Mouse (Mus musculus): ENCODE measurements around the gene Fermt3. TPM values are rescaled to one million over a fixed set of nuclear protein-coding genes. Genes with fewer than 3 reads are reported as not detected.
"Not testable (repeated sequence)": the region's sequence is repeated elsewhere in the genome, so short reads cannot be mapped to it uniquely, and the experiment has no call there.

The Fermt3 gene
- total and polyA plus RNA-seq, 2 experiments from 2014 or later: 4.0 to 7.5 TPM

- peak within 1 kb of the TSS; percentile 49 for H3K27ac ChIP-seq
- WGBS: 1% methylated on average over 37 of the region's 37 CpGs
- ATAC-seq (peak; percentile 95), DNase-seq (ENCODE audit: low spot score) (peak; percentile 97)
- H3K36me3 ChIP-seq (ENCODE audit: insufficient read depth, low read length): no peaks in the 10 kb centered on the region
- peak within 1 kb of the TSS; percentile 78 for H3K4me2 ChIP-seq (ENCODE audit: low read depth, low read length)
- no peaks in the 10 kb centered on the region for H3K9me3 ChIP-seq (ENCODE audit: low read length)
- H3K9ac ChIP-seq (replicated peaks; ENCODE audit: low read length): peak within 1 kb of the TSS; percentile 56
- TF ChIP-seq CTCF (IDR thresholded peaks at IDR 0.05; ENCODE audit: low read depth): peak; percentile 28; the same call in 1 of the 2 replicates
- H3K27me3 ChIP-seq (ENCODE audit: insufficient read depth, low read length): no peaks in the 10 kb centered on the region
- peak within 1 kb of the TSS; percentile 54 for H3K4me3 ChIP-seq (ENCODE audit: low read length)
- H3K4me1 ChIP-seq (ENCODE audit: insufficient read depth, low read length): peaks cover 18% of the 10 kb centered on the region
Measured at GRCm38 (mm10) chr19:6992011-6992858, 27.0 kb downstream of the Fermt3 start, which contains the start of gene Dnajc4. TSS of gene Dnajc4 (minus strand) at chr19:6992572.

DNA sequence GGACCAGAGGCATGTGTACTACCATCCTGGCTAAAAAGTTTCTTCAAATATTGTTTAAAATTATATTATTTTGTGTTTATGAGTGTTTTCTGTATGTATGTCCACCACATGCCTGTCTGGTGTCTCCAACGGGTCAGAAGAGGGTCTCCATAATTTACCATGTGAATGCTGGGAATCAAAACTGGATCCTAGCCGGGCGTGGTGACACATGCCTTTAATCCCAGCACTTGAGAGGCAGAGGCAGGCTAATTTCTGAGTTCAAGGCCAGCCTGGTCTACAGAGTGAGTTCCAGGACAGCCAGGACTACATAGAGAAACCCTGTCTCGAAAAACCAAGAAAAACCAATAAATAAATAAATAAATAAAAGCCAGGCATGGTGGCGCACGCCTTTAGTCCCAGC lies 28.1 kb downstream of the Fermt3 start:
- not testable (repeated sequence) for H3K27me3 ChIP-seq (ENCODE audit: insufficient read depth, low read length); ATAC-seq; DNase-seq (ENCODE audit: low spot score); H3K4me3 ChIP-seq (ENCODE audit: low read length); H3K9ac ChIP-seq (replicated peaks; ENCODE audit: low read length); H3K36me3 ChIP-seq (ENCODE audit: insufficient read depth, low read length); H3K4me2 ChIP-seq (ENCODE audit: low read depth, low read length); H3K27ac ChIP-seq; H3K9me3 ChIP-seq (ENCODE audit: low read length)
- H3K4me1 ChIP-seq (ENCODE audit: insufficient read depth, low read length): peaks cover 11% of the 10 kb centered on the region; the same call in 1 of the 2 replicates
- 92% methylated on average over 6 of the region's 6 CpGs for WGBS

GRCm38 (mm10) chr19:6990712-6991111 lies 28.6 kb downstream of the Fermt3 start:
- Histone ChIP-seq H3K36me3 (ENCODE audit: insufficient read depth, low read length) (no peaks in the 10 kb centered on the region), H3K9ac (replicated peaks; ENCODE audit: low read length) (no peak overlapping the region), H3K4me1 (ENCODE audit: insufficient read depth, low read length) (peaks cover 11% of the 10 kb centered on the region; the same call in 1 of the 2 replicates), H3K4me3 (ENCODE audit: low read length) (no peak overlapping the region), H3K27me3 (ENCODE audit: insufficient read depth, low read length) (no peaks in the 10 kb centered on the region), H3K9me3 (ENCODE audit: low read length) (no peaks in the 10 kb centered on the region), H3K27ac (no peak overlapping the region), H3K4me2 (ENCODE audit: low read depth, low read length) (no peak overlapping the region)
- 88% methylated on average over 6 of the region's 6 CpGs for WGBS
- DNase-seq (ENCODE audit: low spot score) (no peak), ATAC-seq (no peak)
- TF ChIP-seq CTCF (IDR thresholded peaks at IDR 0.05; ENCODE audit: low read depth): no peak

GRCm38 (mm10) chr19:6989251-6989650 lies 30.0 kb downstream of the Fermt3 start:
- peaks cover 8% of the 10 kb centered on the region; the same call in 1 of the 2 replicates for H3K36me3 ChIP-seq (ENCODE audit: insufficient read depth, low read length)
- no peak for TF ChIP-seq CTCF (IDR thresholded peaks at IDR 0.05; ENCODE audit: low read depth)
- no peak overlapping the region for H3K4me3 ChIP-seq (ENCODE audit: low read length)
- ATAC-seq: no peak
- no peak overlapping the region for H3K4me2 ChIP-seq (ENCODE audit: low read depth, low read length)
- no peak for DNase-seq (ENCODE audit: low spot score)
- no peak overlapping the region for H3K27ac ChIP-seq
- no peak overlapping the region for H3K9ac ChIP-seq (replicated peaks; ENCODE audit: low read length)
- no peaks in the 10 kb centered on the region for H3K4me1 ChIP-seq (ENCODE audit: insufficient read depth, low read length)
- WGBS: 87% methylated on average over 8 of the region's 8 CpGs
- H3K27me3 ChIP-seq (ENCODE audit: insufficient read depth, low read length): no peaks in the 10 kb centered on the region
- H3K9me3 ChIP-seq (ENCODE audit: low read length): no peaks in the 10 kb centered on the region

- Histone ChIP-seq H3K4me2 (ENCODE audit: low read depth, low read length) (peak overlapping the region; percentile 79), H3K4me1 (ENCODE audit: insufficient read depth, low read length) (no peaks in the 10 kb centered on the region), H3K9ac (replicated peaks; ENCODE audit: low read length) (peak overlapping the region; percentile 78), H3K27ac (peak overlapping the region; percentile 75), H3K4me3 (ENCODE audit: low read length) (peak overlapping the region; percentile 58), H3K27me3 (ENCODE audit: insufficient read depth, low read length) (no peaks in the 10 kb centered on the region), H3K9me3 (ENCODE audit: low read length) (no peaks in the 10 kb centered on the region), H3K36me3 (ENCODE audit: insufficient read depth, low read length) (peaks cover 13% of the 10 kb centered on the region; the same call in 1 of the 2 replicates)
- ATAC-seq (peak; percentile 1; the same call in 1 of the 2 replicates), DNase-seq (ENCODE audit: low spot score) (no peak)
- under 1% methylated on average over 8 of the region's 8 CpGs for WGBS
- TF ChIP-seq CTCF (IDR thresholded peaks at IDR 0.05; ENCODE audit: low read depth): no peak
Measured at GRCm38 (mm10) chr19:6987904-6988285, 31.4 kb downstream of the Fermt3 start.

GRCm38 (mm10) chr19:6987061-6987903 lies 32.0 kb downstream of the Fermt3 start, which contains the start of gene Vegfb:
TSS of gene Vegfb (minus strand) at chr19:6987651.
- Histone ChIP-seq H3K4me2 (ENCODE audit: low read depth, low read length) (peak within 1 kb of the TSS; percentile 79), H3K4me3 (ENCODE audit: low read length) (peak within 1 kb of the TSS; percentile 58), H3K4me1 (ENCODE audit: insufficient read depth, low read length) (no peaks in the 10 kb centered on the region), H3K27ac (peak within 1 kb of the TSS; percentile 75), H3K9me3 (ENCODE audit: low read length) (no peaks in the 10 kb centered on the region), H3K9ac (replicated peaks; ENCODE audit: low read length) (peak within 1 kb of the TSS; percentile 78), H3K27me3 (ENCODE audit: insufficient read depth, low read length) (no peaks in the 10 kb centered on the region), H3K36me3 (ENCODE audit: insufficient read depth, low read length) (peaks cover 17% of the 10 kb centered on the region; the same call in 1 of the 2 replicates)
- 3% methylated on average over 70 of the region's 85 CpGs for WGBS
- DNase-seq (ENCODE audit: low spot score) (peak; percentile 72), ATAC-seq (peak; percentile 52)
- TF ChIP-seq CTCF (IDR thresholded peaks at IDR 0.05; ENCODE audit: low read depth): no peak
